ENCODE assay signal across 8 mouse cellular contexts in genomic region chr11:117407651-117408441, GRCm38 (mm10).
A peak's percentile ranks its signal among the peaks of the same experiment; 100 is the strongest.
DNase-seq lines count a peak whose midpoint lies in the region; ATAC-seq and TF ChIP-seq lines count a peak whose summit lies in the region.

No protein-coding gene starts in this region.

- peak; percentile 59 for DNase-seq in gastrocnemius, adult 2 months
- no peak for DNase-seq in gastrocnemius, adult 8-10 months (ENCODE audit: low spot score in 2 of 2)
- DNase-seq in embryo, embryonic 10 days (ENCODE audit: low spot score): peak; percentile 89
- DNase-seq in heart, adult 8-10 months (ENCODE audit: low spot score): peak; percentile 37
- peak; percentile 67 for DNase-seq in limb, embryonic 14.5 days (ENCODE audit: low spot score)
- peak; percentile 78 for DNase-seq in telencephalon, adult 2 months (ENCODE audit: low read depth, low spot score)

- no peaks in the 10 kb centered on the region for H3K36me3 ChIP-seq in kidney, embryonic 14.5 days (ENCODE audit: control insufficient read depth, insufficient read depth, low read length)
- no peaks in the 10 kb centered on the region for H3K36me3 ChIP-seq in limb, embryonic 14.5 days (ENCODE audit: control insufficient read depth, insufficient read depth, low read length)
- no peaks in the 10 kb centered on the region for H3K36me3 ChIP-seq in midbrain, embryonic 16.5 days (ENCODE audit: control insufficient read depth, insufficient read depth, low read length)

- peak overlapping the region; percentile 53 for H3K4me2 ChIP-seq in kidney, embryonic 14.5 days (replicated peaks; ENCODE audit: low read depth, low read length)
- peak overlapping the region; percentile 71 for H3K4me2 ChIP-seq in limb, embryonic 14.5 days (replicated peaks; ENCODE audit: low read depth, low read length, severe bottlenecking)
- peak overlapping the region; percentile 61 for H3K4me2 ChIP-seq in midbrain, embryonic 16.5 days (ENCODE audit: low read length)

- H3K4me1 ChIP-seq in kidney, embryonic 14.5 days (ENCODE audit: control insufficient read depth, insufficient read depth, low read length): peaks cover 25% of the 10 kb centered on the region
- peaks cover 24% of the 10 kb centered on the region for H3K4me1 ChIP-seq in limb, embryonic 14.5 days (ENCODE audit: control insufficient read depth, insufficient read depth, low read length)
- peaks cover 58% of the 10 kb centered on the region for H3K4me1 ChIP-seq in midbrain, embryonic 16.5 days (ENCODE audit: control insufficient read depth, insufficient read depth, low read length)

- H3K9ac ChIP-seq in kidney, embryonic 14.5 days (ENCODE audit: low read depth, low read length): no peak overlapping the region
- H3K9ac ChIP-seq in limb, embryonic 14.5 days (ENCODE audit: low read depth, low read length, severe bottlenecking): peak overlapping the region; percentile 44; the same call in 1 of the 2 replicates
- H3K9ac ChIP-seq in midbrain, embryonic 16.5 days (ENCODE audit: low read depth, low read length): peak overlapping the region; percentile 63

- intact Hi-C loops in gastrocnemius, adult 2 months (cut with DNase I): no loop called here

- TF ChIP-seq CTCF in gastrocnemius, adult 2 months (IDR thresholded peaks at IDR 0.05): no peak

- no peak for ATAC-seq in kidney, embryonic 14.5 days (ENCODE audit: low FRiP score, low TSS enrichment)
- ATAC-seq in limb, embryonic 14.5 days (ENCODE audit: low FRiP score, low read depth): peak; percentile 54
- peak; percentile 84 for ATAC-seq in midbrain, embryonic 16.5 days

- H3K27me3 ChIP-seq in kidney, embryonic 14.5 days (ENCODE audit: control insufficient read depth, insufficient read depth, low read length): peaks cover 23% of the 10 kb centered on the region
- peaks cover 8% of the 10 kb centered on the region; the same call in 1 of the 2 replicates for H3K27me3 ChIP-seq in limb, embryonic 14.5 days (ENCODE audit: control insufficient read depth, insufficient read depth, low read length)
- H3K27me3 ChIP-seq in midbrain, embryonic 16.5 days (ENCODE audit: control insufficient read depth, insufficient read depth, low read depth, low read length): no peaks in the 10 kb centered on the region

- TF ChIP-seq POLR2A in limb, embryonic 14.5 days (IDR thresholded peaks at IDR 0.05; ENCODE audit: borderline replicate concordance, extremely low read depth, insufficient read depth, insufficient read length): no peak

- H3K27ac ChIP-seq in gastrocnemius, adult 2 months: peak overlapping the region; percentile 75
- H3K27ac ChIP-seq in kidney, embryonic 14.5 days (ENCODE audit: low read depth, low read length): no peak overlapping the region
- 0 out of 2 replicates have a peak overlapping the region, but pooled peaks have one; percentile 20 for H3K27ac ChIP-seq in limb, embryonic 14.5 days (replicated peaks; ENCODE audit: low read depth, low read length)
- H3K27ac ChIP-seq in midbrain, embryonic 16.5 days (ENCODE audit: low read length): peak overlapping the region; percentile 96

- WGBS in kidney, embryonic 14.5 days: under 1% methylated on average over 28 of the region's 28 CpGs
- under 1% methylated on average over 28 of the region's 28 CpGs for WGBS in limb, embryonic 14.5 days
- WGBS in midbrain, embryonic 16.5 days: under 1% methylated on average over 28 of the region's 28 CpGs

- H3K4me3 ChIP-seq in gastrocnemius, adult 2 months: peak overlapping the region; percentile 59
- H3K4me3 ChIP-seq in kidney, embryonic 14.5 days (ENCODE audit: low read length): peak overlapping the region; percentile 16; the same call in 1 of the 2 replicates
- peak overlapping the region; percentile 37 for H3K4me3 ChIP-seq in limb, embryonic 14.5 days (replicated peaks; ENCODE audit: low read length)
- peak overlapping the region; percentile 26 for H3K4me3 ChIP-seq in midbrain, embryonic 16.5 days (ENCODE audit: low read depth, low read length)

- peaks cover 5% of the 10 kb centered on the region; the same call in 1 of the 2 replicates for H3K9me3 ChIP-seq in kidney, embryonic 14.5 days (ENCODE audit: control insufficient read depth, low read length)
- H3K9me3 ChIP-seq in limb, embryonic 14.5 days (ENCODE audit: control insufficient read depth, low read length): no peaks in the 10 kb centered on the region
- H3K9me3 ChIP-seq in midbrain, embryonic 16.5 days (replicated peaks; ENCODE audit: control insufficient read depth, low read length, poor library complexity, severe bottlenecking): no peaks in the 10 kb centered on the region

Comparison
In these comparisons a context has a peak if more than half of its experiments do, and no peak if none do; other contexts are left out.
1. DNase-seq: peak in gastrocnemius, adult 2 months (single experiment), embryo, embryonic 10 days (single experiment), heart, adult 8-10 months (single experiment), limb, embryonic 14.5 days (single experiment) and telencephalon, adult 2 months (single experiment); none in gastrocnemius, adult 8-10 months (0 of 2).
2. Peak in every context shown above with its lines, with median percentiles within 50 percentile points of each other: H3K4me3 ChIP-seq and H3K4me2 ChIP-seq.